Mouse (Mus musculus) hematopoietic stem cell, adult 5-6 weeks (primary cell): Measurements from ENCODE around the gene Ctdspl. TPM values are rescaled to one million over a fixed set of nuclear protein-coding genes. Genes with fewer than 3 reads are reported as not detected.

Experiments
- ATAC-seq, 2 experiments: fragments of 125-278 bp in 1 of 2; replicated peaks in 1 of 2; 2 replicates each; pipeline ENCODE4 v1.8.0; 2016 to 2017; ENCODE audit warnings: inconsistent platforms in 2 of 2, mild to moderate bottlenecking in 2 of 2, moderate number of reproducible peaks in 2 of 2, low read depth in 1 of 2, moderate TSS enrichment in 1 of 2; ENCODE audit not compliant: low FRiP score in 2 of 2, poor library complexity in 2 of 2, severe bottlenecking in 2 of 2, insufficient read depth in 1 of 2, low TSS enrichment in 1 of 2
- total RNA-seq: library from RNA; stranded (forward); fragments of 172-1452, 232-1000 nt; gene quantifications from 2 replicates; pipeline ENCODE4 v1.2.3, GENCODE M21; 2017

Ctdspl gene
- total RNA-seq, 1 experiment from 2014 or later: 6.9 TPM

DNA sequence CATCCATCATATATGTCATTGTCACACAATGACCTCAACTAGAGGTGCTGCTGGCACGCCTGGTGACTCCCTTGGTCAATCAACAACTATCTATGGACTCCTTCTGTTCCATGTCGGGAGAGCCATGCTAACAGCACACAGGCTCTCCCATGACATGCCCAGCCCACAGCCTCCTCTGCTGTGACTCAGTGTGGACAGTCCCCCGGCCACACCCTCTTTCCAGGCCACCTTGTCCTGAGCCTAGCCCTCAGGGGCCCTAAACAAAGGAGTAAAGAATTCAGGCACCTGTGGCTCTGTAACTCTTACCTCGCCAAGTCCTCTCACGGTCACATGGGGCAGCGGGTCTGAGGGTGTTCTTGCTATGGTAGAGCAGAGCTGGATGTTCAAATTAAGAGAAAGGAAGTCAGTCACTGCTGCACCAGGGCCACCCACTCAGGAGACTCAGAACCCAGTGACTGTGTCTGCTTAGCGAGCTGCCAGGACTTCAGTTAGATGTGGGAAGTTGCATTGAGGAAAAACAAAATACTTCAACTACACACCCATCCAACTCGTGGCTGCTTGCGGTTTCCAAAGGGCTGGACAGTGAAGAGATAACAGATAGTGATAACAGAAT lies 127.8 kb downstream of the Ctdspl start:
- 0 out of 4 replicates have a peak, but pooled peaks of 1 of the 2 experiments have one; percentile 13 for ATAC-seq

DNA sequence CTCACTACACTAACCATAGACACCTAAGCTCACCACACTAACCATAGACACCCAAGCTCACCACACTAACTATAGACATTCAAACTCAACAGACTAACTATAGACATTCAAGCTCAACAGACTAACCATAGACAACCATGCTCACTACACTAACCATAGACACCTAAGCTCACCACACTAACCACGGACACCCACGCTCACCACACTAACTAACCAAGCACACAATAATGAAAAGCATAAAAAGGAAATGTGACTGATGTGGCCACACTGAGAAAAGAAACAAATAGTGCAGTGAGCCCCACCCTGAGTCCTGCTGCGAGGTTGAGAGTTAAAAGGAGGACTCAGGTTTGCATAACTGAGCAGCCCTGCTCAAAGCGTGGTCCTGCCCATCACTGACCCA lies 129.1 kb downstream of the Ctdspl start:
- ATAC-seq: no peak

DNA sequence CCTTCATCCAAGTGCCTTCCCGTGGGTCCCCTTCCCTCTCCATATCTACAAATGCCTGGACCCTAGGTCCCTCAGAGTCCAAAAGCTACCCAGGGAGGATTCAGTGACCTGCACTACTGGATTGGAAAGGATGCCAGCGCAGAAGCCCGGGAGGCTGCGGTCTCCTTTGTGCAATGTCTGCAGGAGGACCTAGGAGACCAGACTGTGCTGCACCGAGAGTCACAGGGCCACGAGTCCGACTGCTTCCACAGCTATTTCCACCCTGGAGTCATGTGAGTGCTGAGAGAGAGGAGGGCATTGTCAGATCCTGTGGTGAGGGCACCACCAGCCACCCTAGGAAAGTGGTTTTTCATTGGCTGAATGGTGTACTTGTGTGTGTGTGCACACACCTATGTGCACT lies 132.0 kb downstream of the Ctdspl start:
- ATAC-seq: no peak

DNA sequence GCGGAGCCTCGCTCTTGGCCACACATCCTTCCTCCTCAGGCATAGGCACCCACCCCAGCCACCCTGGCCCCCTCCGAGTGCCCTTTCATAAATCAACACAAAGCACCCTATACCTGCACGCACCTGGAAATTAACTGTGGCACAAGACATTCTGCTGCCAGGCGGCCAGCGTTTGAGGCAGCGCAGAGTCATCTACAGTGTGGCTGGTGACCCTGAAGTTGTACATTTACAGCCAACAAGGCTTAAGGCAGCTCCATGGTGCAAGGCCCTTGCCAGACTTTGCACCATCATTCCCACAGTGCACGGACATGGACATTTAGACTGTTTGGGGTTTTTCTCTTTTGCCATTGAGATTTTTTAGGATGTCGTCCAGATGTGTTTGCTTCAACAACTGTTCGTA lies 134.4 kb downstream of the Ctdspl start:
- no peak for ATAC-seq

DNA sequence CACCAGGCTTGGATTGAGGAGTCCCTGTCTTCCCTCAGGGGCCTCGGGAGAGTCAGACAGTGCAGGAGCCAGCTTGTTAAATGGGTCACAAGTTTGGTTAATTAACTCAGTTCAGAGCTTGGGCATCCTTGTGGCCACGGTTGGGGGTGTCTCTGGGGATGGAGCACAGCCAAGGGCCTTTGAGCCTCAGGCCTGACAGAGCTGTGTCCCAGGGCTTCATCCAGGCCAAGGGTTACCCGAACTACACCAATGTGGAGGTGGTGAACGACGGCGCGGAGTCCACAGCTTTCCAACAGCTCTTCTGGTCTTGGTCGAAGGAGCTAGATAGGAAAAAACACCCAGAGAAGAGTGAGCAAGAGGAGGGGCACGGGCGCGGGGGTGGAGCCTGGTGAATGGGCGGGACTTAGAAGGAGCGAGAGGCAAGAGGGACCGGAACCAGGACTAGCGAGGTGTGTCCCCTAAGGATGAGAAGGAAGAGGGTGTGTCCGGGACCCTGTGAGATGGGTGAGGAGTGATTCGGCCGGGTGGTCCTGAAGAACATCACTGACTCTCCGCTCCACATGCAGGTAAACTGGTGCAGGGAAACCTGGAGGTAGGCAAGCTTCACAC lies 136.9 kb downstream of the Ctdspl start:
- peak; percentile 8 to 26; a peak in 1 of 4 replicates for ATAC-seq

DNA sequence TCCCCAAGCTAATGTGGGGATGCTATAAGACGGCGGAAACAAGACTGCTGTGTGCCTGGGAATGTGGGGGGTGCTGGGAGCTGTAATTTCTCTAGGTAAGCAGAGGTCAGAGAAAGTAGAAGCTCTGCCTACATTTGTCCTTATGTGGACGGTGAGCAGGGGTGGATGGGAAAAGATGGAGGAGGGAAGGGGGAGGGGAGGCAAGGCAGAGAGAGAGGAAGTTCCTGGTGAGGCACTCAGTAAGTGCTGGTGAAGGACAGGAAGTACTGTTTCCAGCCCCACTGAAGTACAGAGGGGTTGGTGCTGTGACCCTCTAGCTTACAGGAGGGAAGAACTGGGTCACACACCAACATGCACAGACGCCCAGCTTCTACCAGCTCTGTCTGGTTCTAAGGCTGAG lies 138.0 kb downstream of the Ctdspl start:
- ATAC-seq: peak; percentile 46 to 58; a peak in 3 of 4 replicates

DNA sequence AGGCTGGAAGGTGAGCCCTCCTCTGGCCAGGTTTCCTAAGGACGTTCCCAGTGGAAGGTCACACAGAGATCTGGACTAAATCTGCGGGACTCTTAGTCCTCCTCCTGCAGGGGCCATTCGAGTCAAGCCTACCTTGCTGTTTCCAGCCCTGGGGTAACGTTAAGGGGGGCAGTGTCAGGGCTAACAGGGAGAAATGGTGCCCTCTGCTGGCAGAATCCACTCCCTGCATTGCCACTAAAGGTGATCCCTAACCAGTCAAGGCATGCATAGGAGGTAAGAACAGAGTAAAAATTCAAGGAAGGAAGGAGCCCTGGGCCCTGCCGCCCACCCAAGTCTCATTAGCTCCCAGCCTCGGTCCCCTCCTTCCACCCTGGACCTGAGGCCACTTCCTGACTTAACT lies 141.3 kb downstream of the Ctdspl start:
- ATAC-seq: peak; percentile 64 to 79; a peak in 3 of 4 replicates

DNA sequence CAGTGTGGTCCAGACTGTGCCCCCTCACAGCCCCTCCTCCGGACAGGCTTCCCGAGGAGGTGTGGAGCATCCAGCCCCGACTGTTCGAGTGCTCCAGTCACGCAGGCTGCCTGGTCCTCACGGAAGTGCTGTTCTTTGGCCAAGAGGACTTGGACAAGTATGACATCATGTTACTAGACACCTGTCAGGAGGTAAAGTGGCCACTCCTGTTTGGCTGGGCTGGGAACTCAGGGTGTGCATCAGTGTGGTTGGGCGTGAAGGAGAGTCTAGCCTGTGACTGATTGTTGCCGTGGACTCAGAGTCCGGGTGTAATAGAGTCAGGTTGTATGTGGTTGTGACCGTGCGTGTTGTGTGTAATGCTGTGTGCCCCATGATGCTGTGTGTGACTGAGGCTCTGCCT lies 142.0 kb downstream of the Ctdspl start:
- no peak for ATAC-seq

DNA sequence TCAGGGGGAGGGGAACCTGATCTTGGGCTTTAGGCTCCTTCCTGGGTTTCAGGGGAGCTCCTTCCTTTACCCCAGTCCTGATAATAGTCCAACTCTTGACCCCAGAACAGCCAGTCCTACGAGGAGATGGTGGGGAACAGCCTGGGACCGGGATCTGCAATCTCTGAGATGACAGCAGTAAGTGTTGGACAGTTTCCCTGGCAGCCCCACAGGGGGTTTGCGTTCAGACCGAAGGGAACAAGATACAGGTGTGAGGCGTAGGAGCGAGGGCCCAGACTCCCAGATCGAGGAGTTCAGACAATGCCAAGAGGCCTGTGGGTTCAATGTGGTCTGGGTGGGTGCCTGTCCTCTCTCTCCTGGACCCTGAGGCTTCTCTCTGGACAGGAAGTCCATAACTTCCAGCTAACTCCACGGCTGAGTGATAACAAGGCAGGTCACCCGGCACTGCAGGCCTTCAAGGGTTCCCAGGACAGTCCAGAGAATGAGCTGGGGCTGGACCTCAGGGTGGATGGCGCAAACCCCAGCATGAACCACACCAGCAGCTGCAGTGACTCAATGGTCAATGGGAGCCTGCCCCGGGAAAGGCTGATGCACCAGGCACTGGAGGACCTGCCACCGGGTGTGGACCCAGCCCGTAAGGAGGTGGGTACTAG lies 144.0 kb downstream of the Ctdspl start:
- no peak for ATAC-seq

DNA sequence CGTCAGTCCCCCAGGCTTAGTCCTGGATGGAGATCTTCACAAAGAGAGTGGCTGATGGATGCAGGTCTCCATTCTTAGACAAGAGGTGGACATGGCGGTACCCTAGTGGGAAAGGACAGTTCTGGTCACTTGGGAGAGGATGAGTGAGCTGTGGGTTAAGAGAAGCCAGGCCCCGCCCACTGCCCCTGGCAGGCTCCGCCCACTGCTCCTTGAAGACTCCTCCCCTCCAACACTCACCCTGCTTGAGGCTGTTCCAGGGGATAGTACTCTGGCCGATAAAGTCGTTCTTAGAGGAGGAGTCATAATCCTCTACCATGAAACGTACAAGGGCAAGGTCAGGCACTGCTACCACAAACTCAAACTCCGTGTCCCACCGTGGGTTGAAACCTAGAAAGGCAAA lies 145.5 kb downstream of the Ctdspl start:
- no peak for ATAC-seq

DNA sequence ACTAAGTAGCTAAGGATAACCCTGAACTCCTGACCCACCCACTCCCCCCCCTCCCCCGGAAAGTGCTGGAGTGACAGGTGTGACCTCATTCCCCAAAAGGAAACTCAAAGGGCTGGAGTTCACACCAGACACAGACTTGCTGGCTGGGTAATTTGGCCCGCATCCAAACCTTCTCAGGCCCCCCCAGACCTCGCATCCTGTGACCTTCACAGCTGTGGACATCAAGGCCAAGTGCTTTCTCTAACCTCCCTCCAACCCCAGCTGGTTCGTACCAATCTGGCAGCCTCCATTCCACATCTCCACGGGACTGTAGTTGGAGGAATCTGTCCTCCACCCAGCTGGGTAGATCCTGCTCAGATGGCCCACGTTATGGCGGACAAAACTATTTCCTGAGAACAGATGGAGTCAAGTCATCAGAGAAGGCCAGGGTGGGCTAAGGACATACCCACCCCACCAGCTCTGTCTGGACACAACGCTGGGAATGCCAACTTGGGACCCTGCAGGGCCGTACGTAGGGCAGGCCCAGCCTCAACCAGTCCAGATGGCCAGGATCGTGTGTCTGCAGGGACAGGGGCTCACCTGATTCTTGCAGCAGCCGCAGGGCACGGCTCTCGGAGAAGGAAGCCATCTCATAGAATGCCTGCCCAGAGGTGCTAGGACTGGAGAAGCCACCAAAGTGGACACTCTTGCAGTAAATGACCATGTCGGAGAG lies 147.1 kb downstream of the Ctdspl start:
- ATAC-seq: no peak

DNA sequence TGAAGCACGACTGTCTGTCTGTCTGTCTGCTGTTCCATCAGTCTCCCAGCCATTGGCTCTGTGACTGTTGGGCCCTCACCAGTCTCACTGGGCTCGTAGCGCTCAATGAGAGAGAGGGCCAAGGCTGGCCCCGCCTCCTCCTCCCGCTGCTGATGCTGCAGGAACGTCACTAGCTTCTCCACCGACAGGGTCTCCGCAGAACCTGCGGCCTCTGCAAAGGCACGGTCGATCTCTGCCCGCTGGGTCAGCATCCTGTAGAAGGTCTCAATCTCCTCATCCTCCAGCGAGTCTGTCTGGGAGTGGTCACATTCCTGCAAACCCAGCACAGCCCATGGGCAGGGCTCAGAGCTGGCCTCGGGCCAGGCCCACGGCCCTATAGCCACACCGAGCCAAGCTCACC lies 149.4 kb downstream of the Ctdspl start:
- ATAC-seq: no peak

DNA sequence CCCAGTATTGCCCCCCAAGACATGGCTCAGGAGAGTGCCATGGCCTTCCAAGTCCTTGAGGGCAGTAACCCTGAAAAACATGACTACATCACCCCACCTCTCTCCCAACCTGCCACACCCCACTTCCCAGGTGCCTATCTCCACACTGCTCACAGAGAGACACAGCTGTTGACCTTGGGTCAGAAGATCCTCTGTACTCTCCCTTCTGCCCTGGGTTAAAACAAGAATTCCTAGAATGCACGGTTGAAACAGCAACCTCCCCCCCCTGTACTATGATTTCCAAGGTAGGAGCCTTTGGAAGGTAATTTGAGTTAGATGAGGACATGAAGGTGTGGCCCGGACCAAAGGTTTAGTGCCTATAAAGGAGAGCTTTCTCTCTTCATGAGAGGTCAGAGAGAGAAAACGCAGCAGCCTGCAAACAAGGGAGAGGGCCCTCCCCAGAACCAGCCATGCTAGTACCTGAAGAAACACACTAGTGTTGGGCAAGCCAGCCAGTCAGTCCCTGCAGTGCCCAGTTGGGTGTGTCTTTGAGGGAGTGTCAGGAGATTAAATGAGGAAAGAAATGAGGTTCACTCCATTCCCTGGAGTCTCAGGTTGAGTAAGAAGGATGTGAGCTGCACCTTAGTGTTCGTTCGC lies 153.9 kb downstream of the Ctdspl start:
- ATAC-seq: no peak

DNA sequence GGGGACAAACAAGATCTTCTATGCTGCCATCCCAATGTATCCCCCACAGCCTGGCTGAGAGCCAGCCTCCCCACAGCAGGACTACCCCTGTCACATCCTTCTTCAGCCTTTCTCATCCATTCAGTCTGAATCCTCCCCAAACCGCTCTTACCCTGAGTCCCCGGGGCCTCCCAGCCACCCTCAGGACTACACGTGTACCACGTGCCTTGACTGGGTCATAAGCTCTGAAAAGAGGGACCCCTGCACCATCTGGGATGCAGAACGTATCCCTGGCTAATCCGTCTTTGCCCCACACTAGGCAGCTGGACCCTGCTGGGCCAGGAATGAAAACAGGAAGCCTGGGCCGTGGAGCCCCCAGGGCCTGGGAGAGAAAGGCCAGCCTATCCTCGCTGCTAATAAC lies 155.8 kb downstream of the Ctdspl start:
- ATAC-seq: no peak

DNA sequence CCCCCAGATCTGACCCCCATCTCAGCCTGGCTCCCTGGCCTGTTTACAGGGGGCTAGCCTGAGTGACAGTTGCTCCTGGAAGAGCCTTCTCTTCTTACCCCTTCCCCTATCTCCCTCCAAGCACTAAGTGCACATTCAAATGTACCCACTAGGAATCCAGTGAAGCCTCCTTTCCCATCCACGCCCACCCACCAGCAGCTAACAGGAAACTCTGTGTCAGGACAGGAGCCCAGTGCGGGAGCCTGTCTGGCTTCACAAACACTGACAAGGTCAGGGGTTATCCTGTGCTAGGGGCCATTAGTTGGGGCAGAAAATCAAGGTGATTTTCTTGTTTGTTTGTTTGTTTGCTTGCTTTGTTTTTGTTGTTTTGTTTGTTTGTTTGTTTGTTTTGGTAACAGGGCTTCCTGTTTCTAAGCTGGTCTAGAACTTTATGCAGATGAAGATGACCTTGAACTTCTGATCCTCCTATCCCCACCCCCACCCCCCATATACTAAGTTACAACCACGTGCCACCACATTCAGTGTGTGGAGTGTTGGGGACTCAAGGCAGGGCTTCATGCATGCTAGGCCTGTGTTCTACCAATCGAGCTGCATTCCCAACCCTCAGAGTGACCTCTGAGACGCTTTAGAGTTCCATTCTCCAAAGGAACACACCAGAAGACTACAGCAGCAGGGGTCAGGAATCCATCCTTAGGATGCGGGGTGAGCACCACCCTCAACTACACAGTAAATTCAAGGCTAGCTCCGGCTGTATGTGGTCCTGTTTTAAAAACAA lies 156.6 kb downstream of the Ctdspl start:
- ATAC-seq: no peak

DNA sequence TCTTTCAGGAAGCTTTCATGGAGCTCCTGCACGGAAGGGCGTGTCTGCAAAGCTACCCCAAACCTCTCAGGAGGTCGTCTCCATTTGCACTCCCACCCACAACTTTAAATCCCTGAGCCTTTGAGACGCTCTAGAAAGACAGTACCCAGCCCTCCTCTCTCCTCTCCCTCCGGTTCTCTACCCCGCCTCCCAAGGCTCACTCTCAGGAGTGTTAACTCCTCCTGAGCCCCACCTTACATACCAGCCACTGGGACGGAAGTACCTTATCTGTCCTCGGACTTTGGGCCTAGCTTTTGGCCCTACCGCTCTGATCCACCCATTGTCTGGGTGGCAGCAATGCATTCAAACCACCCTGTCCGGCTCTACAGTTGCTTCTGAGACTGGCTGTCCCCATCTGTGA lies 157.7 kb downstream of the Ctdspl start:
- ATAC-seq: no peak

DNA sequence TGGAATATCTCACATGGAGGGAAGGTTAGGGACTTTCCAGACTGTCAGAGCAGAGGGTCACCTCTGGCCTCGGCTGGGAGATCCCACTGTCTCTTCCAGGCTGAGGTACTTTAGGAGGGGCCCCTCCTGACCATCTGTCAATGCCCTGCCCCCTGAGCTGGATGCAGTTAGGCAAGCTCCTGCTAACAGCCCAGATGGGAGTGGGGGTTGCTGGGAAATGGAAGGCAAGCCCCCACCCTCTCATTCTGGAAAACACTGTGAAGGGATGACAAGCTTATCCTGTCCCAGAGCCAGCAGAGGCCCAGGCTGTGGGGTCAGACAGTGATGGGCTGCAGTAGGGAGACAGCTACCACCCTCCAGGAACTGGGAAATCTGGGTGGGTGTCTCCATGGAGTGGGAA lies 160.2 kb downstream of the Ctdspl start:
- no peak for ATAC-seq
